Mouse (Mus musculus): ENCODE measurements around the gene Cacnb2.

The Cacnb2 gene

GRCm38 (mm10) chr2:14774857-14775495 is 172.1 kb downstream of the Cacnb2 start:
- DNase-seq: no peak

- no peak for DNase-seq
Observed at GRCm38 (mm10) chr2:14787983-14788382, 185.1 kb downstream of the Cacnb2 start.

GRCm38 (mm10) chr2:14801446-14802046 is 198.7 kb downstream of the Cacnb2 start:
- DNase-seq: no peak

- DNase-seq: no peak
Observed at GRCm38 (mm10) chr2:14807650-14808347, 204.9 kb downstream of the Cacnb2 start.

- no peak for DNase-seq
Observed at GRCm38 (mm10) chr2:14814977-14815376, 212.1 kb downstream of the Cacnb2 start.

- no peak for DNase-seq
Observed at GRCm38 (mm10) chr2:14818651-14819050, 215.8 kb downstream of the Cacnb2 start.

GRCm38 (mm10) chr2:14820946-14821345 is 218.1 kb downstream of the Cacnb2 start:
- no peak for DNase-seq

GRCm38 (mm10) chr2:14823105-14823504 is 220.2 kb downstream of the Cacnb2 start:
- no peak for DNase-seq

- DNase-seq: no peak
Observed at GRCm38 (mm10) chr2:14823816-14824348, 221.0 kb downstream of the Cacnb2 start.

GRCm38 (mm10) chr2:14825146-14825545 is 222.3 kb downstream of the Cacnb2 start:
- no peak for DNase-seq

GRCm38 (mm10) chr2:14829451-14829850 is 226.6 kb downstream of the Cacnb2 start:
- no peak for DNase-seq

- no peak for DNase-seq
Observed at GRCm38 (mm10) chr2:14831308-14831707, 228.4 kb downstream of the Cacnb2 start.

GRCm38 (mm10) chr2:14834700-14835317 is 231.9 kb downstream of the Cacnb2 start:
- no peak for DNase-seq

- no peak for DNase-seq
Observed at GRCm38 (mm10) chr2:14841272-14841671, 238.4 kb downstream of the Cacnb2 start.

- DNase-seq: no peak
Observed at GRCm38 (mm10) chr2:14846727-14847126, 243.8 kb downstream of the Cacnb2 start.

- DNase-seq: no peak
Observed at GRCm38 (mm10) chr2:14847188-14847587, 244.3 kb downstream of the Cacnb2 start.

GRCm38 (mm10) chr2:14850831-14851230 is 247.9 kb downstream of the Cacnb2 start:
- DNase-seq: no peak

- DNase-seq: no peak
Observed at GRCm38 (mm10) chr2:14851383-14851782, 248.5 kb downstream of the Cacnb2 start.

- DNase-seq: no peak
Observed at GRCm38 (mm10) chr2:14854054-14854453, 251.2 kb downstream of the Cacnb2 start.

- no peak for DNase-seq
Observed at GRCm38 (mm10) chr2:14858301-14858700, 255.4 kb downstream of the Cacnb2 start.

GRCm38 (mm10) chr2:14860350-14860749 is 257.5 kb downstream of the Cacnb2 start:
- no peak for DNase-seq

- DNase-seq: no peak
Observed at GRCm38 (mm10) chr2:14861613-14862012, 258.7 kb downstream of the Cacnb2 start.

GRCm38 (mm10) chr2:14862981-14863380 is 260.1 kb downstream of the Cacnb2 start:
- no peak for DNase-seq

Measured in cerebellum, postnatal 36 days (tissue).